Mouse (Mus musculus) A20 (cell line): ENCODE results near the gene Ldb1.
"Not testable (repeated sequence)": the region's sequence is repeated elsewhere in the genome, so short reads cannot be mapped to it uniquely, and the experiment has no call there.

Source experiments
- DNase-seq: peaks from one replicate; pipeline ENCODE4 v3.0.0-alpha.2; 2011; ENCODE audit warnings: low read depth, low spot score

Gene Ldb1

DNA sequence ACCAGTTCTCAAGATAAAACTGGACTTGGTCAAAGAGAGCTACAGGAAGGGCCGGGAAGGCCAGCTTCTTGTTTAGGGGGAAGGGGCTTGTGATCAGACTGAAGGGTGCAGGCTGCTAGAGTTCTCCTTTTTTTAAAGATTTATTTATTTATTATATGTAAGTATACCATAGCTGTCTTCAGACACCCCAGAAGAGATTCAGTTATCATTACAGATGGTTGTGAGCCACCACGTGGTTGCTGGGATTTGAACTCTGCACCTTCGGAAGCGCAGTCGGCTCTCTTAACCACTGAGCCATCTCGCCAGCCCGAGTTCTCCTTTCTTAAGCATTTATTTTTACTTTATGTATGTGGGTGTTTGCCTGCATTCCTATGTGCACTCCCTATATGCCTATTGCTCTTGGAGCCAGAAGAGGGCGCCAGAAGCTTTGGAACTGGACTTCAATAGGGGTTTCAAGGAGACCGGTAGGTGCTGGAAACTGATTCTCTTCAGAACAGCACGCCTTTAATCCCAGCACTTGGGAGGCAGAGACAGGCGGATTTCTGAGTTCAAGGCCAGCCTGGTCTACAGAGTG, 16.2 kb downstream of the Ldb1 start:
- DNase-seq: peak; percentile 62

DNA sequence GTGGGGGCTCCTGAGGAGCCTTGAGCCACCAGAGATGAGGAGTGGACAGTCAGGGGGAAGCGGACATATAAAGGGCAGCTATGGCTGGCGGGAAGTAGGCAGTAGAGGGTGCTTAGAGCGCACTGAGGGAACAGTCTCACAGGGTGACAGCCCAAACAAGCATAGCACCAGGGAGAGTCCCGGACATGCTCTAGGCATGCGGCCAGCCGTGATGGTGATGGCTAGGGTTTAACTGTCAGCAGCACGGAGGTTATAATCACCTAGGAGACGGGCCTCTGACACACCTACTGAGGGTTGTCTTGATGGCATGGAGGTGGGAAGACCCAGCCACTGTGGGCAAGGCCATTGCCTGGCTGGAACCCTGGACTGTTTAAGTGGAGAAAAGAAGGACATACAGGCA, 18.4 kb downstream of the Ldb1 start:
- no peak for DNase-seq

DNA sequence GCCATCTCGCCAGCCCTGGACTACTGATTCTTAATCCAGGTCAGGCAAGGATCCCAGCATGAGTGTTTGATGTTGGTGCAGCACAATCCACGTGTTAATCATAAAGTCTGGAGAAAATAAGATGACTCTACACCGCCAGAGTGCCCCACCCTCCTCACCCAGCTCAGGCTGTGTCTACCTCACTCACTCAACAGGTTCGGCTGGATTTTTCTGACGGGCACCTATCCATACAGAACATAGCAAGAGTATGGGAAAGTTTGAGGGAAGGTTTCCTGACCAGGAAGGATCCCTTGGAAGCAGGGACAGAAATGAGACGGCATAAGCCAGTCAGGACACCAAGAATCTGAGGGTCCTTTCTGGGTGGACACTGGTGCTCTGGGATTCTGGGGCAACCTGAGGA, 20.1 kb downstream of the Ldb1 start:
- DNase-seq: no peak

DNA sequence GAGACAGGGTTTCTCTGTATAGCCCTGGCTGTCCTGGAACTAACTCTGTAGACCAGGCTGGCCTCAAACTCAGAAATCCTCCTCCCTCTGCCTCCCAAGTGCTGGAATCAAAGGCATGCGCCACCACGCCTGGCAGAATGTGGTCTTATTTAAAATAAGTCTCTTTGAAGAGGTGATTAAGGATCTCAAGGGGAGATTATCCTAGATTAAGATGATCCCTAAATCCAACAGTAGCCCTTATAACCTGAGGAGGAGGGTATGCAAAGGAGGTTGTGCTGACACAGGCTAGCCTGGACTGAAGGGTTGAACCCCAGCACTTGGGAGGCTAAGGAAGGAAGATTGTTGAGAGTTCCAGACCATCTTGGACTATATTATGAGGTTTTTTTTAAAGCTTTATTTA, 29.0 kb downstream of the Ldb1 start:
- DNase-seq: no peak

DNA sequence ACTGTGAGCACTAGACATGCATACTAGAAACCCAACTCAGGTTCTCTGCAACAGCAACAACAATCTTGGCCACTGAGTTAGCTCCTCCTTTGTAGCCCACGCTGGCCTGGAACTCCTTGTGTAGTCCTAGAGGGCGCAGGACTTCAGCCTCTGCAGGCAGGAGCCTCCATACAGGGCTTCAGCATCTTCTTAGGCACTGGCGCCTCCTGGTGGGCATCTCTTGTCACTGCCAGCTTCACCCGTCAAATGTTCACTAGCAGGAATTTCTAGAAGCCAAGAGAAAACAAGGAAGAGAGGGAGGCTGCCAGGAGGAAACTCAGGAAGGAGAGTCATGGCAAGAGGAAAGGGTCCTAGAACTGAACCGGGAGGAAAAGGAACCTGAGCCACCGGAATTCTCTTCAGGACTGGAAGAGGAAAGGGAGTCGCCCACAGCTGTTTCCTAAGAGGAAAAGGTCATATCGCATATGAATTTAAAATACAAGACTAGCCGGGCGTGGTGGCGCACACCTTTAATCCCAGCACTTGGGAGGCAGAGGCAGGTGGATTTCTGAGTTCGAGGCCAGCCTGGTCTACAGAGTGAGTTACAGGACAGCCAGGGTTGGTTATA, 30.3 kb downstream of the Ldb1 start:
- peak; percentile 84 for DNase-seq

DNA sequence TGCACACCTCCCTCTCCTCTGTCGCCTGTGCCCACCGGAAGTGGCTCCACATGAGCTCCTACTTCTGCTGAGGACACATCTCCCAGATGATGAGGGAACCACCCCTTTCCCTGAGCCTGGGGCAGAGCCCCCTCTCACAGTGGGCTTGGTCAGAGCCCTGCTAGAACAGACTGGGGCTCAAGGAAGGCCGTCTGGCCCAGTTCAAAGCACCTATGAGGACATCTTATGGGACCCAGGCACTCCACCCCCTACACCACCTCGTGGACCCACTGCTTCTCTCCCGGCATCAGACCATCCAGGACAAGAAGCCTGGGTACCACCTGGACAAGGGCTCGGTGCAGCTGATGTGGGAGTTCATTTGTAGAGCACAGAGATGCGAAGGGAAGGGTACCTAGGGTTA, 39.3 kb downstream of the Ldb1 start:
- DNase-seq: no peak

- DNase-seq: no peak
These were observed 40.1 kb downstream of the Ldb1 start for GRCm38 (mm10) chr19:46004814-46005466.

GRCm38 (mm10) chr19:46003371-46004226, 41.4 kb downstream of the Ldb1 start, which contains the start of gene Hps6:
Gene Hps6, plus strand, starts transcription at chr19:46003508.
- peak; percentile 94 for DNase-seq

- no peak for DNase-seq
These were observed 42.7 kb downstream of the Ldb1 start for GRCm38 (mm10) chr19:46002279-46002678.

- no peak for DNase-seq
These were observed 45.6 kb downstream of the Ldb1 start for GRCm38 (mm10) chr19:45999378-45999777.

DNA sequence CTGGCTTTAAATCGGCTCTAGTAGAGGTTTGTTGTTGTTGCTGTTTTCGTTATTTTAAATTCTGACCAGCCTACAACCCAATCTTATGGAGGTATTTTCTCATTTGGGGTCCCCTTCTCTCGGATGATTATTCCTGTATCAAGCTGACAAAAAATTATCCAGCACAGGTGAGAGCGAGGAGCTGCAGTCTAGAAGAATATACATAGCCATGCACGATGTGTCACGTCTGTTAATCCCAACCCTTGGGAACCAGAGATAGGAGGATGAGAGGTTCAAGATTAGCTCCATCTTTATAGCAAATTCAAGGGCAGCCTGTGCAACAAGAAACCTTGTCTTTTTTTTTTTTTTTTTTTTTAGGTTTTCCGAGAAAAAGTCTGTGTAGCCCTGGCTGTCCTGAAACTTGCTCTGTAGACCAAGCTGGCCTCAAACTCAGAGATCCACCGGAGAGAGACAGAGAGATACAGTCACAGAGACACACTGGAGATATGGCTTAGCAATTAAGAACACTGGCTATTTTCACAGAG, 46.3 kb downstream of the Ldb1 start:
- DNase-seq: no peak

GRCm38 (mm10) chr19:45997785-45998693, 47.0 kb downstream of the Ldb1 start, which contains the start of gene Armh3:
Gene Armh3, minus strand, starts transcription at chr19:45998488.
- DNase-seq: peak; percentile 97

- DNase-seq: peak; percentile 52
These were observed 47.6 kb downstream of the Ldb1 start for GRCm38 (mm10) chr19:45997365-45997764.

GRCm38 (mm10) chr19:45993981-45994737, 50.9 kb downstream of the Ldb1 start:
- no peak for DNase-seq

DNA sequence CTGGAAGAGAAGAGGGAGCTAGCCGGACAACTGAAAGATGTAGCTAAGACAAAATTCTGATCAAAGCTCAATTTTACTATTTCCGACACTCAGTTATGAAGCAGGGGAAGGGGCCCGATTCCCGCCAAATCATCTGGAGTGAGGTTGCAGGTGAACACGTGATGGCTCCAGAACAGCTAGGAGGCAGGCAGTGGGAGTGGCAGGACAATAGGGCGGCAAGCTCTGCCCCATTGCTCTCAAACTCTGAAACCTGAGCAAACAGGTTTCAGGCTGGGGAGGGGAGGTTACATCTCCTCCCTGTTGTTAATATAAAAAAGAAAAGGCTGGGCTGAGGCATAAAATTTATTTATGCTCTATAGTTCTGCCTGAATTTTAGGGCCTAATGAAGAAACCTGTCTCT, 51.6 kb downstream of the Ldb1 start:
- DNase-seq: not testable (repeated sequence)

- no peak for DNase-seq
These were observed 53.8 kb downstream of the Ldb1 start for GRCm38 (mm10) chr19:45991171-45991570.

GRCm38 (mm10) chr19:45988238-45988637, 56.8 kb downstream of the Ldb1 start:
- no peak for DNase-seq

DNA sequence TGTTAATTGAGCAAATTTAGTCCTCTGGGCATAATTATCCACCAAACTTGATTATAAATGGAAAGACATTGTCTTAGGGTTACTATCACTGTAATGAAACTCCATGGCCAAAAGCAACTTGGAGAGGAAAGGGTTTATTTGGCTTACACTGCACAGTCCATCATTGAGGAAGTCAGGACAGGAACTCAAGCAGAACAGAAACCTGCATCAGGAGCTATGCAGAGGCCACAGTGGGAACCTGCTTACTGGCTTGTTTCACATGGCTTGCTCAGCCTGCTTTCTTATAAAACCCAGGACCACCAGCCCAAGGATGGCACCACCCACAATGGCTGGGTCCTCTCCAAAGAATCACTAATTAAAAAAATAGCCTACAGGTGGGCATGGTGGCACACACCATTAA, 60.6 kb downstream of the Ldb1 start:
- DNase-seq: peak; percentile 37
